Mouse (Mus musculus): ENCODE data around the gene 4632433K11Rik. TPM values are rescaled to one million over a fixed set of nuclear protein-coding genes. Genes with fewer than 3 reads are reported as not detected.
"Not testable (repeated sequence)": the region's sequence is repeated elsewhere in the genome, so short reads cannot be mapped to it uniquely, and the experiment has no call there.

Gene 4632433K11Rik
- total RNA-seq, 1 experiment from 2014 or later = 1.6 TPM

GRCm38 (mm10) chr7:5079365-5080009 lies 45.6 kb downstream of the 4632433K11Rik start:
- ATAC-seq (ENCODE audit: extremely low read depth, insufficient number of reproducible peaks, low FRiP score, poor library complexity, severe bottlenecking) = not testable (repeated sequence)

- ATAC-seq (ENCODE audit: extremely low read depth, insufficient number of reproducible peaks, low FRiP score, poor library complexity, severe bottlenecking) = peak; percentile 93
These were observed 46.3 kb downstream of the 4632433K11Rik start, which contains the start of gene Epn1 for GRCm38 (mm10) chr7:5080010-5080751. Epn1 (plus strand) TSS chr7:5080235.

- ATAC-seq (ENCODE audit: extremely low read depth, insufficient number of reproducible peaks, low FRiP score, poor library complexity, severe bottlenecking) = no peak
These were observed 46.9 kb downstream of the 4632433K11Rik start for GRCm38 (mm10) chr7:5080815-5081214.

- ATAC-seq (ENCODE audit: extremely low read depth, insufficient number of reproducible peaks, low FRiP score, poor library complexity, severe bottlenecking) = no peak
These were observed 47.3 kb downstream of the 4632433K11Rik start for GRCm38 (mm10) chr7:5081241-5081640.

- ATAC-seq (ENCODE audit: extremely low read depth, insufficient number of reproducible peaks, low FRiP score, poor library complexity, severe bottlenecking) = no peak
These were observed 48.0 kb downstream of the 4632433K11Rik start for GRCm38 (mm10) chr7:5081939-5082338.

GRCm38 (mm10) chr7:5083325-5084105 lies 49.6 kb downstream of the 4632433K11Rik start:
- peak; percentile 58 for ATAC-seq (ENCODE audit: extremely low read depth, insufficient number of reproducible peaks, low FRiP score, poor library complexity, severe bottlenecking)

Other genes starting within 250 kb of the 4632433K11Rik start
- 1.1 and 2.2 TPM in 2 replicates for gene Tmem238, start 244.5 kb upstream of the 4632433K11Rik start, total RNA-seq (2017)
- 325 and 398 TPM in 2 replicates for gene Rpl28, start 241.2 kb upstream of the 4632433K11Rik start, total RNA-seq (2017)
- gene Ube2s, start 221.5 kb upstream of the 4632433K11Rik start, total RNA-seq (2017) = 94.5 and 103 TPM in 2 replicates
- not detected in 2 replicates for gene Shisa7, start 189.4 kb upstream of the 4632433K11Rik start, total RNA-seq (2017)
- gene Isoc2b, start 163.9 kb upstream of the 4632433K11Rik start, total RNA-seq (2017) = 11.3 and 12.2 TPM in 2 replicates
- gene Isoc2a, start 157.0 kb upstream of the 4632433K11Rik start, total RNA-seq (2017) = 4.0 and 4.2 TPM in 2 replicates
- not detected in 2 replicates for gene Gm36210, start 127.6 kb upstream of the 4632433K11Rik start, total RNA-seq (2017)
- 6.0 and 7.2 TPM in 2 replicates for gene Zfp628, start 118.9 kb upstream of the 4632433K11Rik start, total RNA-seq (2017)
- gene Nat14, start 112.1 kb upstream of the 4632433K11Rik start, total RNA-seq (2017) = 1.2 and 2.2 TPM in 2 replicates
- gene Ssc5d, start 108.3 kb upstream of the 4632433K11Rik start, total RNA-seq (2017) = 0.47 and 1.4 TPM in 2 replicates
- gene Sbk2, start 69.7 kb upstream of the 4632433K11Rik start, total RNA-seq (2017) = not detected in 2 replicates
- not detected in 2 replicates for gene Sbk3, start 63.0 kb upstream of the 4632433K11Rik start, total RNA-seq (2017)
- gene Zfp579, start 38.0 kb upstream of the 4632433K11Rik start, total RNA-seq (2017) = 4.1 and 4.5 TPM in 2 replicates
- gene Zfp524, start 19.7 kb upstream of the 4632433K11Rik start, total RNA-seq (2017) = 8.8 and 13.7 TPM in 2 replicates
- gene Fiz1, start 19.4 kb upstream of the 4632433K11Rik start, total RNA-seq (2017) = 19.8 and 22.2 TPM in 2 replicates
- 1.8 TPM in 1 of 2 replicates, not detected in the other for gene Gm44973, start 18.6 kb upstream of the 4632433K11Rik start, total RNA-seq (2017)
- gene Zfp865, start 13.7 kb upstream of the 4632433K11Rik start, total RNA-seq (2017) = 34.3 and 38.5 TPM in 2 replicates
- gene Ccdc106, start 13.6 kb upstream of the 4632433K11Rik start, total RNA-seq (2017) = 0.23 TPM in 1 of 2 replicates, not detected in the other
- gene Zfp784, start 4.3 kb downstream of the 4632433K11Rik start, total RNA-seq (2017) = 2.9 and 3.4 TPM in 2 replicates
- gene Zfp580, start 17.4 kb downstream of the 4632433K11Rik start, total RNA-seq (2017) = 0.93 TPM in 1 of 2 replicates, not detected in the other
- 168 and 188 TPM in 2 replicates for gene U2af2, start 28.0 kb downstream of the 4632433K11Rik start, total RNA-seq (2017)
- gene Epn1, start 46.1 kb downstream of the 4632433K11Rik start, total RNA-seq (2017) = 118 and 130 TPM in 2 replicates
- not detected in 2 replicates for gene Rfpl4, start 82.8 kb downstream of the 4632433K11Rik start, total RNA-seq (2017)
- gene Rasl2-9, start 91.8 kb downstream of the 4632433K11Rik start, total RNA-seq (2017) = 0.98 TPM in 1 of 2 replicates, not detected in the other
- gene Vmn1r55, start 115.6 kb downstream of the 4632433K11Rik start, total RNA-seq (2017) = not detected in 2 replicates
- not detected in 2 replicates for gene Vmn1r56, start 162.6 kb downstream of the 4632433K11Rik start, total RNA-seq (2017)
- gene Vmn1r57, start 184.4 kb downstream of the 4632433K11Rik start, total RNA-seq (2017) = not detected in 2 replicates

Measured in neutrophil, adult 5-6 weeks (primary cell).